Mouse (Mus musculus) adrenal gland, postnatal 10 days (tissue): ENCODE data around the gene Gm21983. TPM values are rescaled to one million over a fixed set of nuclear protein-coding genes. Genes with fewer than 3 reads are reported as not detected.

ENCODE experiments used
- DNase-seq: peaks from one replicate; pipeline ENCODE4 v3.0.0; 2021; ENCODE audit warnings: mixed read lengths
- microRNA-seq: library from miRNA; unstranded; fragments of <30 nt; microRNA quantifications from one replicate; pipeline ENCODE4 v1.2.0, GENCODE M21; 2021
- total RNA-seq, 2 experiments: library from RNA; stranded (reverse); gene quantifications; 2 replicates each; pipeline ENCODE4 v1.2.3; 2021

Gene Gm21983
- total RNA-seq, 2 experiments from 2014 or later = not detected

DNA sequence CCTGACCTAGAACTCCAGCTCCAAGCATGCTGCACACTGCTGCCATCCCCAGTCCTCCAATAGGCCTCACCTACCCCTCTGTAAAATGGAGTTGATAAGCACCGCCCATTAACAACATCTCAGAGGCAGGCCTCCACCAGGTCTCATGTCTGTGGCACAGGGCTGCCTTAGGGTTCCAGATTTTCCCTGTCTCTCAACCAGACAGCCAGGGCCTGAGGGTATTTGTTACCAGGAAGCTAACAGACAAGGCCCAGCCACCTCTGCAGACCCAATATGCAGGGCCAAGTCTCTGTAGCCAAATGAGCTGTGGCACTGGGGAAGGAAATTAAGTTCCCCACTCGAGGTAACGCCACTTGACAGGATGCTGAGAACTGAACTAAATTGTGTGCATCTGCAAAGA, 20.0 kb downstream of the Gm21983 start:
- DNase-seq = no peak

- peak; percentile 90 for DNase-seq
Measured at GRCm38 (mm10) chr7:27159882-27160281, 21.0 kb downstream of the Gm21983 start.

- peak; percentile 46 for DNase-seq
Measured at GRCm38 (mm10) chr7:27159256-27159655, 21.6 kb downstream of the Gm21983 start.

- peak; percentile 10 for DNase-seq
Measured at GRCm38 (mm10) chr7:27158171-27158570, 22.7 kb downstream of the Gm21983 start.

- DNase-seq = no peak
Measured at GRCm38 (mm10) chr7:27156005-27156404, 24.9 kb downstream of the Gm21983 start.

GRCm38 (mm10) chr7:27153205-27153764, 27.6 kb downstream of the Gm21983 start, which contains the start of gene Cyp2t4:
Gene Cyp2t4, plus strand, starts transcription at chr7:27153714.
- no peak for DNase-seq

DNA sequence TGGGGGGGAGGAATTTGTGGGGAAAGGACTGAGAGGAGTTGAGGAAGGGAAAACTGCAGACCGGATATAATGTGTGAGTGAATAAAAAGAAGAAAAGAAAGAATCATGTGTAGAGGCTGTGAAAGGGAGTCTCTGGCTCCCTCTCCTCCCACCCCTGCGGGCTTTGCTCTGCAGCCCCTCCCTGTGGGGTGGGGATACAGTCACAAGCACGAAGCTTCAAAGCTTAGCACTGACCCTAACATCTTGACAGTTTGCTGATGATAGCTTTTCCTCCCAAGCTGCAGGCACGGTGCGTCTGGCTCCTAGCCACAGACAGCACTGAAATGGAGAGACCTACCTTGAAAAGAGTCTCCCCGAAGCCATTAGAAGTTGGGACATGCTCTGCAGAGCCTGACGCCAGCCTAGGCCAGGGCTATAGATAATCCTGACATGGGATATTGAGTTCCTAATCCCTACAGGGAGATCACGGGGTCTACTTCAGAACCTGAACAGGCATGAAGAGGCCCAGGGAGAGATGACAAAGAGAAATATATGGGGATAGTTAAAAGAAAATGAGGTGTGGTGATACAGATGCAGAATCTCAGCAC, 44.4 kb downstream of the Gm21983 start:
- no peak for DNase-seq

DNA sequence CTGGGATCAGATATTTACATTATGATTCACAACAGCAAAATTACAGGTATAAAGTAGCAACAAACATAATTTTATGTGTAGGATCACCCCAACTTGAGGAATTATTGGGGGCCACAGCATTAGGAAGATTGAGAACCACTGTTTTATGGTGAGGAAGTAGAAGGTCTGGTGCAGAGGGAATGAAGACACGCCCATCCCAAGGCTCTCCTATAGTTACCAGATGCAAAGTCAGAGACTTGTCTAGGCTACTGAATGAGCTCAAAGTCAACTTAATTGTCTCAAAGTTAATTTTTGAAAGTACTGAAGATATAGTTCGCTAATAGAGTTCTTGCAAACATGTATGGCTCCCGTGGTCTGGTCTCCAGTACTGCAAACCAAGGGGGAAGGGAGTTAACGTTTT, 47.1 kb downstream of the Gm21983 start:
- no peak for DNase-seq

DNA sequence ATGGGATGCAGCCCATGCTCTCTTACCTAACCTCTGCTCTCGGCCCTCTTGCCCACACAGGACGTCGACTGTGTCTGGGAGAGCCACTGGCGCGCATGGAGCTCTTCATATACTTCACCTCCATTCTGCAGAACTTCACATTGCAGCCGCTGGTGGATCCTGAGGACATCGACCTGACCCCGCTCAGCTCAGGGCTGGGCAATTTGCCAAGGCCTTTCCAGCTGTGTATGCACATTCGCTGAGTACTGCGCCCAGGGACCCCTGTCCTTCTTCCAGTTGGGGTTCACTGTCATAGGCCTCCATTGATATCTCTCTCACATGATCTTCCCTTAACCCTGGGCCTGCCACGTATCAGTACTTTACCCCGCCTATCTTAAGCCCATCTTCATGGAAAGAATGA, 47.7 kb downstream of the Gm21983 start:
- DNase-seq = peak; percentile 56

GRCm38 (mm10) chr7:27132588-27132987, 48.3 kb downstream of the Gm21983 start:
- DNase-seq = peak; percentile 73

DNA sequence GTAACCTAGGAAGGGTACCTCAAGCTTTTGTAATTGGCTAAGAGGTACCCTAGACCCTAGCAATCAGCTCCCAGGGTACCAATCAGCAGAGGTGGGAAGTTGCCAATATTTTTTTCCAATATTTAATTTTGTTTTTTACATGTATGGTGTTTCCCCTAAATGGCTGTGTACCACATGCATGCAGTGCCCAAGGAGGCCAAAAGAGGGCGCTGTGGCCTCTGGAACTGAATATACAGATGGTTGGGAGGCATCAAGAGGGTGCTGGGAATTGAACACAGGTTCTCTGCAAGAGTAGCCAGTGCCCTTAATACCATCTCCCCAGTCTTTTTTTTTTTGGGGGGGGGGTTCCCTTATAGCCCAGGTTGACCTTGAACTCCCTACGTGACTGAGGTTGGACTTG, 49.5 kb downstream of the Gm21983 start:
- no peak for DNase-seq

DNA sequence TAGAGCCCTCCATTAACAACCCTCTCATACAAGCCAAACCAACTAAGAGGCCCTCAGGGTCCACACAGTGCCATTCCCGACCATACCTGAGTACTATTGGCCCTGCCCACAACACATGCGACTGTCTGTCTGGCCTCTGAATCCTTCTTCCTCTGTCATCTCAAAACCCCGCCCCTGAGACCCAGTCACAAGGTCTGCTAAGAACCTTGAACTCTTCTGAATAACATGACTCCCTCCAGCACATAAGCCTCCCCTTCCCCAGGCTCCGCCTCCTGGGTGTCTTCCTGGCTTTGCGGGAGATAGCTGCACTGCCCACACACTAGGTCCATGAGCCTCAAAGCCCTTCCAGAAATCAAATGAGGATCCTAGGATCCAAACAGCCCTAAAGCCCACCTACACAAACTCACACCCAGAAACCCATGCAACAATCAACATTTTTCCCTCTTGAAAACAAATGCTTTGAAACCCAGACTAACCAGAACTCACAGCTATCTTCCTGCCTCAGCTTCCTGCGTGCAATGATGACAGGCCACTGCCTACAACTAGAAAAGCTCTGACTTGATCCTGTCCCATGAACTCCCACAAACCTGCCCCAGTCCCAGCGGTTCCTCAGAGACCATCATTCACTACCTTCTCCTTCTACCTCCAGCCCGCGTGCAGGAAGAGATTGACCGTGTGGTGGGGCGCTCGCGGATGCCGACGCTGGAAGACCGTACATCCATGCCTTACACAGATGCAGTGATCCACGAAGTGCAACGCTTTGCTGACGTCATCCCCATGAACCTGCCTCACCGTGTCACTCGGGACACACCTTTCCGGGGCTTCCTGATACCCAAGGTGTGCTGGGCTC, 50.1 kb downstream of the Gm21983 start:
- no peak for DNase-seq

GRCm38 (mm10) chr7:27129811-27130210, 51.1 kb downstream of the Gm21983 start:
- no peak for DNase-seq

GRCm38 (mm10) chr7:27128946-27129345, 51.9 kb downstream of the Gm21983 start:
- DNase-seq = no peak

DNA sequence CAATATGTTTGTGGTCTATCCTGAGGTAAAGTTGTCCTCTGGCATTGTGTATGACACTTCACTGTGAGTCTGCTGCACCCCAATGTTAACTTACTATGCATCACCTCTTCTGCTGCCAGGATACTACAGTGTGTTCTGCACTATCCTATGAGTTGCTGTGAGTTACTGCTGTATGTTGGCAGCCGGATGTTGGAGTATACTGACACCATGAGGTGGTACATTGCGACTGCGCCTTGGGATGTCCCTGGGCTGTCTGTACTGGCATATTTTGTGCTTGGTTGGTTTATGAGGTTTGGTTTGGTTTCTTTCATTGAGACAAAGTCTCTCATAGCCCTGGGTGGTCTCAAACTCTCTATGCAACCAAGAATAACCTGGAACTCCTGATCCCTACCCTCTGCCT, 52.7 kb downstream of the Gm21983 start:
- DNase-seq = peak; percentile 67

DNA sequence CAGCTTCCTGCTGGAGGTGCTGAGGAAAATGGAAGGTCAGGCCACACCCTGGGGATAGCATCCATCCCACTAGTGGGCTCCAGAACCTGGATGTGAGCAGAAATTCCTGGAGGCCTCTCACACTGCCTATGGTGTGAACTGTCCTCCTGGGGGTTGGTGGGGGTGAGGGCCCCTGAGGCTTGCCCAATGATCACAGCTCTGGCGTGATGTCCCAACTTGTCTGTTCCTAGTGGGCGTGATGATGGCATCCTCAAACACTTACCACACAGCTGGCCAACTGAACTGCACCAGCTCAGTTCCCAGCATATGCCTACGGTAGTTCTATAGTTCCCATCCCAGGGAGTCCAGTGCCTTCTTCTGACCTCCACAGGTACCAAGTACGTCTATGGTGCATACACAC, 55.9 kb downstream of the Gm21983 start:
- DNase-seq = no peak

GRCm38 (mm10) chr7:27124305-27124832, 56.5 kb downstream of the Gm21983 start:
- DNase-seq = no peak

DNA sequence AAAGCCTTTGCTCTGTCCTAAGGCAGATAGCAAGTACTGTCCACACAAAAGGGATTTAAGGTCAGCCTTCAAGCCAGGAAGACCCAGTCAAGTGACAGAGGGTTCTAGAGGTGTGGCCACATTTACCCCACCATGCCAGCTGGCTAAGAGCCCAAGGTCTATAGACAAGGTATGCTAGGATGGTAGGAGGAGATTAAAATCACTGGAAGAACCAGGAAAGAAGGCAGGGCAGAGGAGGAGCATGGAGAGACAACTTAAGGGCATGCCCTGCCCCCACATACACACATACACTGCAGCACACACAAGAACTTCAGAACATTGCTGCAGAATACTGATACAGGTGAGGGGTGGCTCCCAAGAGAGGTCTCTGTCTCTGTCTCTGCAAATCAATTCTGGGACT, 61.2 kb downstream of the Gm21983 start, which contains the start of gene Cyp2f2:
TSS of gene Cyp2f2 (plus strand) at position 234 of the 400 bp plus-strand sequence.
- DNase-seq = peak; percentile 71

Small RNA genes lying within 50 kb of the gene (microRNA-seq; reads per million reads assigned to microRNA genes)
- not detected for gene Mir1191
- gene Mir3101 = not detected

Other genes with a start within 250 kb of the Gm21983 start
- 10 to 100 TPM in 1 of 2 experiments, 1 to 10 TPM in 1; 6.4 to 15.6 TPM for gene Cyp2a22, start 241.7 kb downstream of the Gm21983 start, total RNA-seq
- 10 to 100 TPM; 22.2 to 44.2 TPM for gene Cyp2a12, start 152.0 kb downstream of the Gm21983 start, total RNA-seq
- 100 to 1,000 TPM; 291 to 323 TPM for gene Cyp2f2, start 61.2 kb downstream of the Gm21983 start, total RNA-seq
- gene Cyp2t4, start 27.4 kb downstream of the Gm21983 start, total RNA-seq = not detected
- gene Egln2, start 14.3 kb downstream of the Gm21983 start, total RNA-seq = 10 to 100 TPM; 88.9 to 90.2 TPM
- 10 to 100 TPM; 36.1 to 42.0 TPM for gene Rab4b, start 2.2 kb downstream of the Gm21983 start, total RNA-seq
- gene Mia, start 71 bp upstream of the Gm21983 start, total RNA-seq = under 1 TPM in 1 of 2 experiments, not detected in 1; 0.69 TPM
- 10 to 100 TPM; 16.1 to 18.1 TPM for gene BC024978, start 14.7 kb upstream of the Gm21983 start, total RNA-seq
- 10 to 100 TPM; 59.6 to 66.9 TPM for gene Snrpa, start 15.2 kb upstream of the Gm21983 start, total RNA-seq
- 10 to 100 TPM in 1 of 2 experiments, 1 to 10 TPM in 1; 9.6 to 10.5 TPM for gene Itpkc, start 47.6 kb upstream of the Gm21983 start, total RNA-seq
- gene Coq8b, start 51.9 kb upstream of the Gm21983 start, total RNA-seq = 10 to 100 TPM; 33.1 to 36.8 TPM
- 10 to 100 TPM; 11.3 to 13.6 TPM for gene Numbl, start 77.3 kb upstream of the Gm21983 start, total RNA-seq
- 100 to 1,000 TPM; 107 to 111 TPM for gene Ltbp4, start 156.6 kb upstream of the Gm21983 start, total RNA-seq
- 10 to 100 TPM; 19.6 to 22.9 TPM for gene Shkbp1, start 174.9 kb upstream of the Gm21983 start, total RNA-seq
- gene Gm20479, start 176.3 kb upstream of the Gm21983 start, total RNA-seq = 1 to 10 TPM in 1 of 2 experiments, not detected in 1; 2.5 TPM